Mouse (Mus musculus): ENCODE measurements around the gene Hist1h2ak. TPM values are rescaled to one million over a fixed set of nuclear protein-coding genes. Genes with fewer than 3 reads are reported as not detected.
"Not testable (repeated sequence)": the region's sequence is repeated elsewhere in the genome, so short reads cannot be mapped to it uniquely, and the experiment has no call there.

The Hist1h2ak gene
- 1 to 10 TPM; 9.0 to 9.3 TPM for total RNA-seq (2021)

- peak; percentile 40 to 65 for DNase-seq
- intact Hi-C loops (cut with DNase I), result not testable (repeated sequence)
Measured at GRCm38 (mm10) chr13:21753524-21754285, at the start of gene Hist1h2ak, which contains the start of gene Hist1h2bn. Hist1h2ak (minus strand) TSS chr13:21753827. Hist1h2bn (plus strand) TSS chr13:21754123.

DNA sequence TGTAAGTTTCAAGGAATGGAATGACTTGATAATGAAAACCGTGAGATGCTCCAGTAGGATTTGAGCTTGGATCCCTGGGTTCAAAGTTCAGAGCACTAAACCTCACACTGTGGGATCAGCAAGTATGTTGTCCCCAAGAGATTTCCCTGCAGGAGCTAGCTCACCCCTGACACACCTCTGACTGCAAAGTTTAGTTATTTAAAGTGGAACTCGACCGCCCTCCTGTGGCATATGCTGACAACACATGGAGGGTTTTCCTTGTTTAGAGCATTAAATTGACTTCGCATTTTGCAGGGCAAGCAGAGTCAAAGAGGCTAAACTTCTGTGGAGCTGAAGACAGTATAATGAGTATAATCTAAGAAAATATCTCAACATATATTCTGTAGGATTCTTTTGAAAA, 49.4 kb upstream of the Hist1h2ak start:
- DNase-seq; intact Hi-C loops (cut with DNase I): not testable (repeated sequence)

DNA sequence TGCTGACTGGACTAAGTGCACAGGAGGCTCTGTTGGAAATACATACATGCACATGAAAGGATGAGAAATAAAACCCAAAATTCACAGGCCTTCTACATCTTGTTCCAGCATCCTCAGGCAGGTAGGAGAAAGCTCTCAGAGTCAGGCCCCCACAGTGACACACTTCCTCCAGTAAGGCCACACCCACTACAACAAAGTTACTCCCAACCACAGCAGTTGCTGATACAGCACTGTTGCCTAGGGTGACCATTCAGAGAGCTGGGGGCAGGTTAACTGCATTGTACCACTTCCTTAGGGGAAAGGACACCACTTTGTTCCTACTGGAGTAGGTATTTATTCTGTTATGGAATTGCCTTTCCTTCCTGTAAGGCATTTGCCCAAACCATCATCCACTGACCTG, 43.5 kb upstream of the Hist1h2ak start:
- DNase-seq; intact Hi-C loops (cut with DNase I): not testable (repeated sequence)

- no peak for DNase-seq
- intact Hi-C loops (cut with DNase I), result no loop called here
Measured at GRCm38 (mm10) chr13:21795584-21795983, 42.0 kb upstream of the Hist1h2ak start.

GRCm38 (mm10) chr13:21790601-21791283, 37.1 kb upstream of the Hist1h2ak start:
- no peak for DNase-seq
- intact Hi-C loops (cut with DNase I), result no loop called here

DNA sequence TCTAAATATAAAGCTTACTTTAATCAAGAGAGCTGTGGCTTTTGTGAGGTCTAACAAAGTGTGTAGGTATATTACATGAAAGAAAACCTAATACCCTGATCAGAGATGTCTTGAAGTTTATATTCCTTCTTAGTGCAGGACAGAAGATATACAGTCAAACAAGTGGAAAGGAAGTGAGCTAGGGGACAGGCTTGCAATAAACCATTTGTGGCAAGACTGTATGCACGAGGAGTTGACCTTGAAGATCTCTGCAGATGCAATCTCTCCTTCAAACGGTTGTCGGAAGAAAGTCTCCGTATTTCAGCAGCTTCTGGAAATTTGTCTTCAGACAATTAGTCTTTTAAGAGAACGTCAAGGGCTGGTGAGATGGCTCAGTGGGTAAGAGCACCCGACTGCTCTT, 36.3 kb upstream of the Hist1h2ak start:
- intact Hi-C loops (cut with DNase I), result loop anchor here (10.0 kb wide), 5 partner anchors 45 to 1895 kb away; partner anchors contain the start of genes Hist1h2ac, Hist1h2ai, Hist1h2ap and Hist1h2bc
- no peak for DNase-seq

- intact Hi-C loops (cut with DNase I), result loop anchor here (10.0 kb wide), 5 partner anchors 47 to 1897 kb away; partner anchors contain the start of genes Hist1h2ac, Hist1h2ai, Hist1h2ap and Hist1h2bc
Measured at GRCm38 (mm10) chr13:21787760-21788593, 34.4 kb upstream of the Hist1h2ak start.

GRCm38 (mm10) chr13:21786899-21787629, 33.4 kb upstream of the Hist1h2ak start, which contains the start of the genes Hist1h2an and Hist1h2bp:
Hist1h2an (minus strand) TSS chr13:21787218.
Hist1h2bp (plus strand) TSS chr13:21787461.
- peak; percentile 77 to 86 for DNase-seq
- intact Hi-C loops (cut with DNase I), result loop anchor here (10.0 kb wide), 5 partner anchors 48 to 1898 kb away; partner anchors contain the start of genes Hist1h2ac, Hist1h2ai, Hist1h2ap and Hist1h2bc

More at GRCm38 (mm10) chr13:21787760-21788593, 34.4 kb upstream of the Hist1h2ak start:
- no peak for DNase-seq

DNA sequence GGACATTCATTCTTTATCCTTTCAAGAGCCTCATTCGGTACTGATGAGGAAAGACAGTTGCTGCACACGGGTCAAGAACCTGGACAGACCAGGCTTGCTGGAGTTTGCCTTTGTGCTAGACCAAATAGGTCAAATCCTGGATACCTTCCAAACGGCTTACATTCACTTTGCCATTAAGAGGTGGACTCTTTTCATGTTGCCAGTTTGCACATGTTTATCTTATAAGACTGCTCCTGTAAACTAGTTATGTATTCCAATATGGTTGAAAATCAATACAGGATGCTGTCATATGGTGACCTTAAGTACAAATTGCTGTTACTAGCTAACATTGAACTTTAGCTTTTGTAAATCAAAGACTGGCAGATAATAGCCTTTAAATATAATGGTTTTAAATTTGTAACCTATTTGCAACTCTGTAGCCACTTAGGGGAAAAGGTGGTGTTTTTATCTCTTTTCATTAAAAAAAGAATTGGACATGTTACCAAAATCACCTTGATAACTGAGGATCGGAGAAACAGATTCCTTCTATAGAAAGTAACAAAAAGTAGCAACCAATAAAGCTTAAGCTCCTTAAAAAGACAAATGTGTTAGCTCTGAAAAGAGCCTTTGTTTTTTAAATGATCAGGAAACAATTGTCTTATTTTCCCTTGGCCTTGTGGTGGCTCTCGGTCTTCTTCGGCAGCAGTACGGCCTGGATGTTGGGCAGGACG, 32.7 kb upstream of the Hist1h2ak start:
- intact Hi-C loops (cut with DNase I), result loop anchor here (10.0 kb wide), 5 partner anchors 48 to 1898 kb away; partner anchors contain the start of genes Hist1h2ac, Hist1h2ai, Hist1h2ap and Hist1h2bc
- DNase-seq, result no peak

DNA sequence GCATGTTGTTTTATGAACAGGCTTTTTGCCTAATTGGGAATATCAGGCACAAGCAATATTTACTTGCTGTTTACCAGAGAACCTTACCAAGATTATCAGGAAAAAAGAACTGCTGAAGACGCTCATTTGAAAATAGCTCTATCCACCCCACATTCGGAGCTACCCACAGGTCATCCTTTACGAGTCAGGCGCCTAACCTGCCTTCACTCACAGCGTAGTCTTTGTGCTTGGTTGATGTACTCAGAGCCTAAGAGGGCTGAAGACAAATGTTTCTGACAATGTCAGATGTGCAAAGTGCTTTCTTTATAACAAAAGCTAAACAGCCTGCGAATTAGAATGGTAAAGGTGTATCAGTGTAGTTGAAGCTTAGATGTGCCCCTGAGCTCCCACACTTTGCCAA, 30.7 kb upstream of the Hist1h2ak start:
- intact Hi-C loops (cut with DNase I), result loop anchor here (10.0 kb wide), 5 partner anchors 50 to 1900 kb away; partner anchors contain the start of genes Hist1h2ac, Hist1h2ai, Hist1h2ap and Hist1h2bc
- DNase-seq, result no peak

DNA sequence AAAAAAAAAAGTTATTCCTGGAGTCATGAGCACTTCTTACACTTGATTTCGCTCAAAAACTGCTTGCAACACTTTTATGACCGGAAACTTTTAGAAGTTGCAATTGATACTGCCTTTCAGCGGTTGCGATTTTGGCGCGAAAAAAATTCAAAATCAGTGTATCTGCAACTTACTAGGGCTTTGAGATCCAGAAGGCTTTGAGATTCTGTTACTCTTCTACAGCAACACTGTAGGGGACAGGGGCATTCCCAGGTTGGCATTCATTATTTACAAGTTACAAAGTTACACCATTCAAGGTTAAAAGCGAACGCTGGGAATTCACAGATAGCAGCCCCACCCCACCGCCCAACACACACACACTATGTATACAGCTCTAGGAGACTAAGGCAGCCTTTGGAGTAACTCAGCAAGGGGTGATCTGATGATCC, 30.1 kb upstream of the Hist1h2ak start:
- DNase-seq, result peak in 1 of 2 experiments; percentile 11
- intact Hi-C loops (cut with DNase I), result loop anchor here (10.0 kb wide), 5 partner anchors 51 to 1901 kb away; partner anchors contain the start of genes Hist1h2ac, Hist1h2ai, Hist1h2ap and Hist1h2bc

- intact Hi-C loops (cut with DNase I), result loop anchor here (10.0 kb wide), 5 partner anchors 52 to 1902 kb away; partner anchors contain the start of genes Hist1h2ac, Hist1h2ai, Hist1h2ap and Hist1h2bc
- peak; percentile 17 to 68 for DNase-seq
Measured at GRCm38 (mm10) chr13:21783255-21783617, 29.6 kb upstream of the Hist1h2ak start, which contains the start of gene Hist1h3i. Hist1h3i (minus strand) TSS chr13:21783370.

- peak in 1 of 2 experiments; percentile 25 for DNase-seq
- intact Hi-C loops (cut with DNase I), result loop anchor here (10.0 kb wide), 5 partner anchors 52 to 1902 kb away; partner anchors contain the start of genes Hist1h2ac, Hist1h2ai, Hist1h2ap and Hist1h2bc
Measured at GRCm38 (mm10) chr13:21782361-21783254, 29.0 kb upstream of the Hist1h2ak start.

GRCm38 (mm10) chr13:21781639-21782038, 28.0 kb upstream of the Hist1h2ak start:
- no peak for DNase-seq
- intact Hi-C loops (cut with DNase I), result loop anchor here (10.0 kb wide), 5 partner anchors 53 to 1903 kb away; partner anchors contain the start of genes Hist1h2ac, Hist1h2ai, Hist1h2ap and Hist1h2bc

DNA sequence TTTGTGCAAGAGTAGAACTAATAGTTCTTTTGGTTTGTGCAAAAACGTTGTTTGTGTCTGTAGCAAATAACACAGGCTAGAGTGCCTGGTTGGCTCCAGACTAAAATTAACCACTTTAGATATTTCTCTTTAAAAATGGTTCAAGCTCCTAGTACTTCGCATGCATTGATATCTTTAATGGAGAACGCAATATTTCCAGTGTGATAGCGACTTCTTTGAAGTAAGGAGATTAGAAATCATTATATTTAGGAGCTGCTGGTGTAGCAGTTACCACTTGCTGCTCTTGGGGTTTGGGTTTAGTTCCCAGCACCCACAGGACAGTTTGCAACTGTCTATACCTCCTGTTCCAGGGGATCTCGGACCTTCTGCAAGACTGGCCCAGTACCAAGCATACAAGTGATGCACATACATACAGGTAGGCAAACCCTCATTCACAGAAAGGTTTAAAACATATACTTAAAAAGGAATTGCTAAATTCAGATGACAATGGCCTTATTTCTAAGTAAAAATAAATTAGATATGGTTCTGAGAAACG, 27.5 kb upstream of the Hist1h2ak start:
- no peak for DNase-seq
- intact Hi-C loops (cut with DNase I), result loop anchor here (10.0 kb wide), 5 partner anchors 54 to 1904 kb away; partner anchors contain the start of genes Hist1h2ac, Hist1h2ai, Hist1h2ap and Hist1h2bc

All from heart, postnatal 36 days (tissue).